Mouse (Mus musculus) stomach, postnatal 0 days (tissue): ENCODE data around the gene Zfp622.

Experiments used
- CTCF ChIP-seq: IDR thresholded peaks from 2 replicates; pipeline ENCODE4 v1.5.1; 2016; ENCODE audit warnings: antibody characterized with exemption, low read depth, mild to moderate bottlenecking, moderate library complexity
- EP300 ChIP-seq: optimal IDR thresholded peaks from 2 replicates; pipeline ENCODE3; 2016; ENCODE audit warnings: antibody characterized with exemption

GRCm38 (mm10) chr15:26012891-26013290 lies 28.7 kb downstream of the Zfp622 start:
- TF ChIP-seq EP300 (no peak), CTCF (no peak)
